Mouse (Mus musculus) midbrain, embryonic 12.5 days (tissue): ENCODE results near the gene Snta1. TPM values are rescaled to one million over a fixed set of nuclear protein-coding genes. Genes with fewer than 3 reads are reported as not detected.
A peak's percentile ranks its signal among the peaks of the same experiment; 100 is the strongest.
"Not testable (repeated sequence)": the region's sequence is repeated elsewhere in the genome, so short reads cannot be mapped to it uniquely, and the experiment has no call there.

Experiments
- ATAC-seq: fragments of 200-750 bp; cut with Nextera tagmentation; 2 replicates; pipeline ENCODE4 v1.8.0; 2017; ENCODE audit warnings: low read depth, moderate TSS enrichment, moderate library complexity; ENCODE audit not compliant: low FRiP score
- H3K27ac ChIP-seq: fragments of 300-500 bp; sonication (generic); replicated peaks from 2 replicates; pipeline ENCODE4 v1.5.1; 2016; ENCODE audit warnings: mild to moderate bottlenecking
- H3K27me3 ChIP-seq: fragments of 300-500 bp; sonication (generic); 2 replicates; pipeline ENCODE4 v1.6.1; 2016; ENCODE audit warnings: mild to moderate bottlenecking
- H3K36me3 ChIP-seq: fragments of 300-500 bp; sonication (generic); 2 replicates; pipeline ENCODE4 v1.6.1; 2016
- H3K4me1 ChIP-seq: fragments of 300-500 bp; sonication (generic); 2 replicates; pipeline ENCODE4 v1.6.1; 2016
- H3K4me2 ChIP-seq: fragments of 300-500 bp; sonication (generic); replicated peaks from 2 replicates; pipeline ENCODE4 v1.6.1; 2016; ENCODE audit warnings: mild to moderate bottlenecking, moderate library complexity
- H3K4me3 ChIP-seq: fragments of 300-500 bp; sonication (generic); 2 replicates; pipeline ENCODE4 v1.5.1; 2016; ENCODE audit warnings: mild to moderate bottlenecking
- H3K9ac ChIP-seq: fragments of 300-500 bp; sonication (generic); replicated peaks from 2 replicates; pipeline ENCODE4 v1.6.1; 2016; ENCODE audit warnings: mild to moderate bottlenecking, moderate library complexity
- H3K9me3 ChIP-seq: fragments of 300-500 bp; sonication (generic); 2 replicates; pipeline ENCODE4 v1.6.1; 2016; ENCODE audit warnings: mild to moderate bottlenecking
- WGBS: fragments of 180-500 bp; shearing (Covaris S2); methylation state at CpG from one replicate; pipeline ENCODE4 v1.1.7; 2016; 5-methylcytosine and 5-hydroxymethylcytosine counted together
- polyA plus RNA-seq: library from polyadenylated mRNA; unstranded; fragments of >200 nt; fragmentation: Nextera tagmentation; extraction: Ambion mirVana; gene quantifications from 2 replicates; pipeline ENCODE4 v1.2.1, GENCODE M21; 2016

Gene Snta1
- polyA plus RNA-seq, 1 experiment from 2014 or later = 8.6 TPM

DNA sequence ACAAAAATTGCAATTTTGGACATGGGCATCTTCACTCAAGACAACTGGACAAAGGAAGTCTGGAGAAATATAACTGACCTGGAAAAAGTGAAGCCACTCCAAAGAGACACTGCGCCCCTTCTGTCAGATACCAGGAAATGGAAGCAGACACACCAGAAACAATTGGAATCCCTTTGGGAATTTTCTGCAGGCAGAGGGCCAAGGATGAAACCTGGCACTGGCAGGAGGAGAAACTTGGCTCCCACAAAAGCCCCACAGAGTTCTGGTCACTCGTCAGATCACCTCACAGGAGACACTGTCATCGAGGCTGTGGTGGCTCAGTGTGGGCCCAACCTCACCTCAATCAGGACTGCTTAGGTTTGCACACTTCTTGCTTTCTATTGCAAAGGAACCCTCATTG is 13.3 kb downstream of the Snta1 start:
- Histone ChIP-seq H3K9me3 (no peaks in the 10 kb centered on the region), H3K4me1 (no peaks in the 10 kb centered on the region), H3K9ac (no peak overlapping the region), H3K4me2 (no peak overlapping the region), H3K36me3 (no peaks in the 10 kb centered on the region), H3K27me3 (no peaks in the 10 kb centered on the region), H3K27ac (no peak overlapping the region), H3K4me3 (no peak overlapping the region)
- 91% methylated on average over 3 of the region's 3 CpGs for WGBS
- no peak for ATAC-seq

DNA sequence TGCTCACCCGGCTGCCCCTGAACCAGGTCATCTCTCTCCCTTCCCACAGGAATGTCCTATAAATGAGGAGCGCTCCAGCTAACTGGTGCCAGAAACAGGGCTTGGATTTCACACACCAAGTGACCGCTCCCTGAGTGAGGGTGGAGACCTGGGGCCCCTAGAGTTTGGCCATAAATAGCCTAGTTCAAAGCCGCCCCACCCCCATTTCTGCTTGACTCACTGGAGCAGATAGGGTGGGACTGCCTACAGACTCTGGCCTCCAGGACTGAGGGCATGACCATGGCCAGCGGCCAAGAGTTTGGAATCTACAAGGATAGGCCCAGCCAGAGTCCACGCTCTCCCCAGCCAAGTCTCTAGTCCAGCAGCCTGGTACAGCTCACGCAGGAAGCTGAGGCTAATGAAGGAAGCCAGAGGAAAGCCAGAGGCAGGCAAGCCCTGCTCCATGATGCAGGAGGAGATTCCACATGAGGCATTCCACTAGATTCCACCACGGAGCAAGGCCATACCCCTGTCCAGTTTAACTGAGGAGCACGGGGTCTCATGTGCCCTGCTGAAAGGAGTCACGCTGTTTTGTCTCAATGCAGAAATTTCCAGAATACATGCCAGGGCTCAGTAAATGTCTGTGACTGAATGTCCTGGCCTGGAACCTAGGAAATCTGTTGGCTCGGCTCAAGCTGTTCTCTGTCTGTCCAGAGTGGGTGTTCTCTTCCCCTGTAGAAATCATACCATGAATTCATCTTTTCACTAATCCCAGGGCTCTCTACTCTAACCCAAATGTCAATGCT is 17.5 kb downstream of the Snta1 start:
- Histone ChIP-seq H3K4me1 (no peaks in the 10 kb centered on the region), H3K36me3 (no peaks in the 10 kb centered on the region), H3K9me3 (no peaks in the 10 kb centered on the region), H3K4me2 (no peak overlapping the region), H3K9ac (no peak overlapping the region), H3K4me3 (no peak overlapping the region), H3K27me3 (no peaks in the 10 kb centered on the region), H3K27ac (no peak overlapping the region)
- 88% methylated on average over 11 of the region's 11 CpGs for WGBS
- ATAC-seq = no peak

DNA sequence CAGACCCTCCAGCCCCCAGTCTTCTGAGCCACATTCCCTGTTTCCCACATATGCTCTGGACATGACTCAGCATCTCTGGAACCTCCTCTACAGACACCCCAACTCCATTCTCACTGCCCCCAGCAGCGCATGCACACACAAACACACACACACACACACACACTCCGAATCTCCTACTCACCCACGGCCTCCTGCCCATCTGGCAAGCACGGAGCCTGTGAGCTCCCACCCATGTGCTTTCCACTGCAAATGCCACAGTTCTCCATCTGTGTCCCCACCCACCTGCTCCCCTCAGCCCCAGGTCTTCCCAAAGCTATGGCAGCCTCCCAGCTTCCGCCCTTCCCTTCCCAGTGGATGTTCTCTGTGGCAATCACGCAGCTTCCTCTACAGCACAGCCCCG is 28.8 kb downstream of the Snta1 start:
- H3K36me3 ChIP-seq = no peaks in the 10 kb centered on the region
- H3K9ac ChIP-seq = no peak overlapping the region
- no peaks in the 10 kb centered on the region for H3K9me3 ChIP-seq
- no peak overlapping the region for H3K4me2 ChIP-seq
- H3K27ac ChIP-seq = no peak overlapping the region
- no peak for ATAC-seq
- H3K4me3 ChIP-seq = no peak overlapping the region
- H3K27me3 ChIP-seq = no peaks in the 10 kb centered on the region
- 92% methylated on average over 7 of the region's 7 CpGs for WGBS
- no peaks in the 10 kb centered on the region for H3K4me1 ChIP-seq

DNA sequence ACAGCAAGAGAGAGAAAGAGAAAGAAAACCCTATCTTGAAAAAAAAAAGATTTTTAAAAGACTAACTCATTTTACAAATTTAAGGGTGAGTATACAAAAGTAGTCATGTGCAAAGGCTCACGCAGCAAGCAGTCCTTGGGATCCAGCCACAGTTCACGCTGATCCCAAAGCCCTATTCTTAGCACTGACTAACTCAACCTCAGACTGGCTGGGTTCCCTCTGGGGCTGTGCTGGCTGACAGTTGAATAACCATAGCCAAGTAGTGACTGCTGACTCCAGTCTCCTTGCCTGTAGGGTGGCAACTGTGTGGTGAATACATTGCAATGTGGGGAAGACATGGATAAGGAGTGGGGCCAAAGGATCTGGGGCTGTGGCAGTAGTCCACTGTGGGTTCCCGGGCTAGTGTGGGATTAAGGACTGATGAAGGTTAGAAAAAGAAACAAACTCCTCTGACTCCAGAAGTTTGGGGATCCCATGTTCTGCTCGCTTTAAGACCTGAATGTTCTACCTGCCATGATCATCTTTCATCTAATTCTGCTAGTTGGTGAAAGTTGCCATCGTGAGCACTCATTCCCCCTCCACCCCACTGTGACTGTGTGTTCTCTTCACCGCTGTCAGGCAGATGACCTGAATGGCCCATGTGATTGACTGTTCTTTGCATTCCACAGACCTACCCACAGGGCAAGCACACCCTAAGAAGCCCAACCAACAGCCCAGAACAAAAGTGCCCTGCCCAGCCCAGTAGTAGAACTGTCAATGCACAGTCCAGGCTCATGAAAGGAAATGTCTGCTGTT is 32.9 kb downstream of the Snta1 start:
- WGBS = 84% methylated on average over 6 of the region's 6 CpGs
- H3K4me1 ChIP-seq = peaks cover 10% of the 10 kb centered on the region; the same call in 1 of the 2 replicates

DNA sequence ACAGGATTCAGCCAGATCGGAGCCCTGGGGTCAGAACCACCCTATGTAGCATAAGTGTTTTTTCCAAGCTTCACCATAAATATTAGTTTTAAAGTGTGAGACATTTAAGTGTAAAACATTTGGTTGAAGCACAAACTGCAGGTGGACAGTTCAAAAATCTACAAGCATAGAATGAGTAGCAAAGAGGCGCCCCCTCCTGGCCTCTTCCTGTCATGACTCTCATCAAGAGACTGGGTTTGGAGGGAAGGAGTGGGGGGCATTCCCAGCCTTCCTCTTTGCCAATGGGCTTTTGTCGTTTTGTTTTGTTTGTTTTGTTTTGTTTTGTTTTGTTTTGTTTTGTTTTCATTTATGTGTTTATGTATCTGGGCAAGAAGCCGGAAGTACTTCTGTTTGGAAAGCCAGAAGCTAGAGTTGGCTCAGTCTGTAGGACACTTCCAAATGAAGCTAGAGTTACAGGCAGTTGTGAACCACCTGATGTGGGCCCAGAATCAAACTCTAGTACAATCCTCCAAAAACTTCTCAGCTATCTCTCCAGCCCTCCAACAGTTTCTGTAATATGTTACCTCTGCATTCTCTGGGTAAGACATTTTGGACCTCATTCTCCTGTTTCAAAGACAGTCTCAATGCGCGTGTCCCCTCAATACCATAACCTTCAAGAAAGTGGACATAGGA is 33.8 kb downstream of the Snta1 start:
- H3K27me3 ChIP-seq = no peaks in the 10 kb centered on the region
- H3K4me1 ChIP-seq = peaks cover 10% of the 10 kb centered on the region; the same call in 1 of the 2 replicates
- H3K27ac ChIP-seq = no peak overlapping the region
- no peak overlapping the region for H3K4me3 ChIP-seq
- ATAC-seq = no peak
- H3K9ac ChIP-seq = no peak overlapping the region
- WGBS = 59% methylated on average over 6 of the region's 6 CpGs
- H3K36me3 ChIP-seq = no peaks in the 10 kb centered on the region
- no peak overlapping the region for H3K4me2 ChIP-seq
- H3K9me3 ChIP-seq = no peaks in the 10 kb centered on the region

More for the DNA sequence above, 32.9 kb downstream of the Snta1 start:
- H3K36me3 ChIP-seq = no peaks in the 10 kb centered on the region
- no peak overlapping the region for H3K27ac ChIP-seq
- H3K4me2 ChIP-seq = no peak overlapping the region
- ATAC-seq = no peak
- no peaks in the 10 kb centered on the region for H3K9me3 ChIP-seq
- H3K27me3 ChIP-seq = no peaks in the 10 kb centered on the region
- H3K9ac ChIP-seq = no peak overlapping the region
- no peak overlapping the region for H3K4me3 ChIP-seq

DNA sequence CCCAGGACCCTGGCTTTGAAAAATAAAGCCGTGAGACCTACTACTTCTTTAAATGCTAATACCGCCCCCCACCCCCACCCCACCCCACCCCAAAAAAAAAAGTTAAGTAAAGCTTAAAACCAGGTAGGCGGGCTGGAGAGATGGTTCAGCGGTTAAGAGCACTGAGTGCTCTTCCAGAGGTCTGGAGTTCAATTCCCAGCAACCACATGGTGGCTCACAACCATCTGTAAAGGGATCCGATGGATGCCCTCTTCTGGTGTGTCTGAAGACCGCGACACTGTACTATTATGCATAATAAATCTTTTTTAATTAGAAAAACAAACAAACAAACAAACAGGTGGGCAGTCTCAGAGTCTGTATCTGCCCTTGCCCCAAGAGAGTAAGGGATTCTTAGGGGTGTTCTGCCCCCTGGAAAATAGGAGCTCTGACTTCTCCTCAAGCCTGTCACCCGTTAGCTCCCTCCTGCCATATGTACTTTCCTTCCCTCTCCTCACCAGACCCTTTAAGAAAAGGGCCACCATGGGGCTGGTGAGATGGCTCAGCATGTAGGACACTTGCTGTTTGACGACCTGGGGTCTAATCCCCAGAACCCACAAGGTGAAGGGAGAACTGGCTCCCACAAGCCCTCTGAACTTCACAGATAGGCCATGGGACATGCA is 34.9 kb downstream of the Snta1 start, which contains the start of gene Cdk5rap1:
Cdk5rap1 (minus strand) TSS at position 169 of the 659 bp plus-strand sequence.
- ATAC-seq = peak; percentile 35
- peak within 1 kb of the TSS; percentile 79 for H3K4me2 ChIP-seq
- no peaks in the 10 kb centered on the region for H3K36me3 ChIP-seq
- H3K4me3 ChIP-seq = peak within 1 kb of the TSS; percentile 78
- no peaks in the 10 kb centered on the region for H3K9me3 ChIP-seq
- 13% methylated on average over 9 of the region's 9 CpGs for WGBS
- H3K27ac ChIP-seq = peak within 1 kb of the TSS; percentile 80
- H3K9ac ChIP-seq = peak within 1 kb of the TSS; percentile 79
- H3K4me1 ChIP-seq = peaks cover 10% of the 10 kb centered on the region; the same call in 1 of the 2 replicates
- no peaks in the 10 kb centered on the region for H3K27me3 ChIP-seq

DNA sequence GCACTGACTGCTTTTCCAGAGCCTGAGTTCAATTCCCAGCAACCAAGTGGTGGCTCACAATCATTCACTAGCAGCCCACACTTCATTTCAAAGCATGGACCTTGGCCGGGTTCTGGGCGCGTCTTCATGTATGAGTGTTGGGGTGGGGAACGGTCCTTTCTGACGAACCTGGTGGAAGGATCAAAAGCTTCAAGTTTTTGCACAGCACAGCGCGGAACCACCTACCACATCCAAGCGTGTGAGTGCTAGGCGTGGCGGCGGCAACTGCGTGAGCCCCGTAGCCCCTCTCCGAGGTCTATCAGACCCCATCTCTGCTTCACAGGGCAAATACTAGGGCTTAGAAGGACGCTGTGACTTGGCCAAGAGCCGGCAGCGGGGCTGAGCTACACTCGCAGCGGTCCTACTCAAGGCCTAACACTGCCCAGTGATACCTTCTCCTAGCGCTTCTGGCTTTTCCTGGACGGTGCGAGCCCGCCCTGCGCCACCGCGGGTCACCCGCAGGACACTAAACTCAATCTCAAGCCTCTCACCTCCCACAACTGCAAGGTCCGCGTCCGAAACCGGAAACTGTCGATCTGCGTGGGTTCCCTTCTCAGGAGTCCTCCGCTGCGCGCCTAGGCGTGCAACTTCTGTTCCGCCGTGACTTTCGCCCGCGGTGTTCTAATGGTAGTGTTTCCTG is 35.6 kb downstream of the Snta1 start:
- H3K36me3 ChIP-seq = no peaks in the 10 kb centered on the region
- peak overlapping the region; percentile 78 for H3K4me3 ChIP-seq
- under 1% methylated on average over 42 of the region's 42 CpGs for WGBS
- peak overlapping the region; percentile 80 for H3K27ac ChIP-seq
- no peaks in the 10 kb centered on the region for H3K27me3 ChIP-seq
- peak overlapping the region; percentile 79 for H3K4me2 ChIP-seq
- H3K9ac ChIP-seq = peak overlapping the region; percentile 79
- H3K9me3 ChIP-seq = no peaks in the 10 kb centered on the region
- ATAC-seq = peak; percentile 87
- H3K4me1 ChIP-seq = peaks cover 10% of the 10 kb centered on the region; the same call in 1 of the 2 replicates

DNA sequence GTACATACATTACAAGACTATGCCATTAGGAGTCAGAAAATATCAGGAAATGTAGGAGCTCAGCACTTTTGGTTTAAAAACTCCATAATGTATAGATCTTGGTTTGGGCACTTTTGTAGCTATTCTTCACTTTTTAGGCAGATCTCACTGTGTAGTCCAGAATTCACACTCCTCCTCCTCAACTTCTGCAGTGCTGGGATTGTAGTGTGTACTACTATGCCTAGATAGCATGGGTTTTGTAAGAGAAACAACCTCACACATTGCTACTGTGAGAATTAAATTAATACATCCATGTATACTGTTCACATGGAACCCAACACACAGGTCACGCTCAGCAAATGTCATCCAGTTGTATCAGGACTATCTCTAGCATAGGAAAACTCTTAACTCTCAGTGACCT is 40.4 kb downstream of the Snta1 start:
- H3K27me3 ChIP-seq = no peaks in the 10 kb centered on the region
- no peak overlapping the region for H3K4me3 ChIP-seq
- ATAC-seq = no peak
- no peak overlapping the region for H3K9ac ChIP-seq
- H3K4me1 ChIP-seq = peaks cover 5% of the 10 kb centered on the region; the same call in 1 of the 2 replicates
- 94% methylated on average over 1 of the region's 1 CpGs for WGBS
- no peak overlapping the region for H3K27ac ChIP-seq
- H3K9me3 ChIP-seq = no peaks in the 10 kb centered on the region
- H3K36me3 ChIP-seq = peaks cover 34% of the 10 kb centered on the region
- no peak overlapping the region for H3K4me2 ChIP-seq

DNA sequence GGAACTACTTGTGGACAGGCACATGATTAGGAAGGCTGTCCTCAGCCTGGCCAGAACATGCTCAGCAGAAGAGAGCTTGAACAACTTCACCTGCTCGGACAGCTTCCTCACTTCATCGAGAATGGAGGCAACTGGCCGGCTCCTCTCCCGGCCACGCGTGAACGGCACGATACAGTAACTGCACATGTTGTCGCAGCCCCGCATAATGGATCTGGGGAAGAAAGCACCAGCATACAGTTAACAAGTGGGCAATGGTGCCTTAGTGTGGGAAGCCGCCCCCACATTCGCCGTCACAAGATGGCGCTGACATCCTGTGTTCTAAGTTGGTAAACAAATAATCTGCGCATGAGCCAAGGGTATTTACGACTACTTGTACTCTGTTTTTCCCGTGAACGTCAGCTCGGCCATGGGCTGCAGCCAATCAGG is 53.9 kb downstream of the Snta1 start:
- not testable (repeated sequence) for H3K9ac ChIP-seq, H3K27ac ChIP-seq, H3K9me3 ChIP-seq, ATAC-seq, H3K4me1 ChIP-seq, H3K27me3 ChIP-seq
- H3K4me3 ChIP-seq = peak overlapping the region; percentile 34
- WGBS = 75% methylated on average over 15 of the region's 19 CpGs
- H3K36me3 ChIP-seq = peaks cover 11% of the 10 kb centered on the region
- peak overlapping the region; percentile 45 for H3K4me2 ChIP-seq

DNA sequence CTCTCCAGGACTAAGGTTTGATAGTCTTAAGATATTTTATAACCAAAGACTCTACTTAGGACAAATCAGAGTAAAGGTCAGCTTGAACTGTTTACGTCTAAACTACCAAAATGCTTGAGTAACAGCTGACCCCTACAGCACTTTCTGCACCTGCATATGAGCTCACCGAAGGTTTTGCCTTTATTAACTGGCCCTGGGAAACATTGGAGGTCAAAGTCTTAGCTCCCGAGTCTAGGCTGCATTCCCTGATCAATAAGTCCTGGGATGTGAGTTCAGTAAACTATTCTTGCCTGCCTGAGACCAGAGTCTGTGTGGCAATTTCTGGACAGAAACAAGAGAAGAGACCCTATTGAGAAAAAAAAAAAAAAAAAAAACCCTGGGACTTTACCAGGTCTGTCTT is 59.7 kb downstream of the Snta1 start:
- Histone ChIP-seq H3K9me3 (no peaks in the 10 kb centered on the region), H3K4me3 (no peak overlapping the region), H3K36me3 (peaks cover 27% of the 10 kb centered on the region), H3K27me3 (no peaks in the 10 kb centered on the region), H3K4me2 (no peak overlapping the region), H3K4me1 (no peaks in the 10 kb centered on the region), H3K27ac (no peak overlapping the region), H3K9ac (no peak overlapping the region)
- no peak for ATAC-seq
- WGBS = 94% methylated on average over 3 of the region's 3 CpGs

DNA sequence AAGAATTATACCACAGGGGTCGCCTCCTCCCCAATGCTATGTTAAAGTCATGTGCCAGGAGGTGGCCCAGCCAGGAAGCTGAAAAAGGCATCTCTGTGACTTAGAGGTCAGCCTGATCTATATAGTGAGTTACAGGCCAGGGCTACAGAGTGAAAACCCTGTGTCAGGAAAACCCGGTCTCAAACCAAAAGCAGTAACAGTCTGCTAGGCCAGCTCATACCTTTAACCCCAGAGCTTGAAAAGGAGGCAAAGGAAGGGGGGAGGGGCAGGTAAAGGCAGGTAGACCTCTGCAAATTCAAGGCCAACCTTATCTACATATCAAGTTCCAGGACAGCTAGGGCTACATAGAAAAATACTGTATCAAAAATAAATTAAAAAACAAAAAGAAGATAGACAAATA is 68.5 kb downstream of the Snta1 start:
- H3K27ac ChIP-seq = no peak overlapping the region

More for the DNA sequence above, 68.5 kb downstream of the Snta1 start:
- Histone ChIP-seq H3K4me3 (no peak overlapping the region), H3K36me3 (peaks cover 23% of the 10 kb centered on the region), H3K27me3 (no peaks in the 10 kb centered on the region), H3K9me3 (no peaks in the 10 kb centered on the region), H3K9ac (no peak overlapping the region), H3K4me1 (no peaks in the 10 kb centered on the region), H3K4me2 (no peak overlapping the region)
- 76% methylated on average over 2 of the region's 2 CpGs for WGBS
- no peak for ATAC-seq
